Mouse (Mus musculus) lung, adult 2 months (tissue): ENCODE data around the gene Parp8.

Experiments
- CTCF ChIP-seq: fragments of 200-500 bp; IDR thresholded peaks from 2 replicates; pipeline ENCODE4 v1.5.1; 2011; ENCODE audit warnings: mild to moderate bottlenecking, low read length, control low read depth; ENCODE audit not compliant: insufficient read depth
- POLR2A ChIP-seq: fragments of 200-500 bp; IDR thresholded peaks from 2 replicates; pipeline ENCODE4 v1.6.1; 2011; ENCODE audit warnings: low read depth, mild to moderate bottlenecking, control low read depth, low read length, borderline replicate concordance; ENCODE audit errors: extremely low read depth

DNA sequence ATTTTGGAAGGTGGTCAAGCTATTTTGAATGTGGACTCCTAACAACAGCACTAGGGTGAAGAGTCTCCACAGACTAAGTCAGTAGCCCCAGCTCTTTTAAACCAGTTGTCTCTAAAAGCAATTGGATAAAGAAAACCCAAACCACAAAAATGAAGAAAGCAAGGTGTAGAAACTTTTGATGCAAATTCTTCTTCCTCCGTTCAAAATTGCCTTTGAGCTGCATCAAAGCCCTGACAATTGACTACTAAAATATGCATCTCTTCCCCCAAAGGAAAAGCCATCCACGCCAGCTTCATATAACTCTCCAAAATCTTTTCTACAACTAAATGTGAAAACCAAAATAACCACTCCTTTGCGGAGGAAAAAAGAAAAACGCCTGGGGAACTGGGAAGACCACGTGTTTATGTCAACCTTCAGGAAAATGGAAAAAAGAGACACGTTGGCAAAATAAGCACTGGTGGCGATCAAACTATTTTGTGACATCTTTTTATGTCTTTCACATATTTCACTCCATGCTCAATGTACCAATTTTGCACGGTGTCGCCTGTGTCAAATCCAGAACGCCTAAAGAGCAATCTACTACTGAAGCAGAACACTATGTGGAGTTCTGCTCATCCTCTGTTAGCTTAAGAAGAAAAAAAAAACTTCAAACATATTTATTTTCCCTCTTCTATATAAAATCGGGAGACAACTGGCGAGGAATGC, 1.8 kb downstream of the Parp8 start:
- no peak for TF ChIP-seq CTCF
- no peak for TF ChIP-seq POLR2A
